Mouse (Mus musculus): ENCODE measurements around the gene Gm7929. TPM values are rescaled to one million over a fixed set of nuclear protein-coding genes. Genes with fewer than 3 reads are reported as not detected.

The Gm7929 gene
- not detected for polyA plus RNA-seq (2017; shearing (Covaris generic))

DNA sequence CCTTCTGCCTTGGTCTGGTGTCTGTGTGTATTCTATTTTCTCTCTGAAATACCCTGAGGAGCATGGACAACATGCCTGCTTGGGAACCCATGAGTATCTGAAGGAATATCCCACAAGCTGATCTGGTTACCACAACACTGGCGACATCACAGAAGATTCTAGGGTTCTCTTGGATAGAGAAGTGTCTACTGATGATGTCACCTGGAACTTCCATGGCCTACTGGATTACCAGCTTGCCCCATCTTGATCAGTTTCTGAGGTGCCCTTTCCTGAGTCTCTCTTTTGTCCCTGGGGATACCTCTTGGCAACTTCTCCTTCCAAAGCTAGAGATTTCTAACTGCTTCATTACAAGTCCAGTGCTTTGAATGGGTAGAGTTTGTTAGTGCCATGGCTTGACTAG lies at the start of gene Gm7929:
TSS of gene Gm7929 (minus strand) at position 101 of the 400 bp plus-strand sequence.

GRCm38 (mm10) chr14:41772341-41772740 lies 21.9 kb upstream of the Gm7929 start, which contains the start of gene Gm47189:
Gm47189 (minus strand) TSS chr14:41772441.

DNA sequence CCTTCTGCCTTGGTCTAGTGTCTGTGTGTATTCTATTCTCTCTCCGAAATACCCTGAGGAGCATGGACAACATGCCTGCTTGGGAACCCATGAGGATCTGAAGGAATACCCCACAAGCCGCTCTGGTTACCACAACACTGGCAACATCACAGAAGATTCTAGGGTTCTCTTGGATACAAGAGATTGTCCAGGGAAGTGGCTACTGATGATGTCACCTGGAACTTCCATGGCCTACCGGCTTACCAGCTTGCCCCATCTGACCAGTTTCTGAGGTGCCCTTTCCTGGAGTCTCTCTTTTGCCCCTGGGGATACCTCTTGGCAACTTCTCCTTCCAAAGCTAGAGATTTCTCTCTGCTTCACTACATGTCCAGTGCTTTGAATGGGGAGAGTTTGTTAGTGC lies 48.6 kb downstream of the Gm7929 start, which contains the start of gene Gm8068:
TSS of gene Gm8068 (minus strand) at position 101 of the 400 bp plus-strand sequence.

Other genes with a start within 250 kb of the Gm7929 start
- gene Gm7970, start 195.0 kb downstream of the Gm7929 start, polyA plus RNA-seq (2017; shearing (Covaris generic)) = not detected
- not detected for gene 1700049E17Rik2, start 177.4 kb downstream of the Gm7929 start, polyA plus RNA-seq (2017; shearing (Covaris generic))
- gene Gm3072, start 126.0 kb downstream of the Gm7929 start, polyA plus RNA-seq (2017; shearing (Covaris generic)) = not detected
- gene Gm3676, start 104.1 kb downstream of the Gm7929 start, polyA plus RNA-seq (2017; shearing (Covaris generic)) = not detected
- gene Gm8068, start 48.7 kb downstream of the Gm7929 start, polyA plus RNA-seq (2017; shearing (Covaris generic)) = not detected
- not detected for gene Gm47189, start 21.8 kb upstream of the Gm7929 start, polyA plus RNA-seq (2017; shearing (Covaris generic))
- not detected for gene Gm7980, start 156.7 kb upstream of the Gm7929 start, polyA plus RNA-seq (2017; shearing (Covaris generic))
- gene 1700049E17Rik1, start 174.3 kb upstream of the Gm7929 start, polyA plus RNA-seq (2017; shearing (Covaris generic)) = not detected
- not detected for gene 1700024B05Rik, start 193.4 kb upstream of the Gm7929 start, polyA plus RNA-seq (2017; shearing (Covaris generic))
- gene Gm6401, start 217.3 kb upstream of the Gm7929 start, polyA plus RNA-seq (2017; shearing (Covaris generic)) = not detected
- gene Gm3543, start 232.7 kb upstream of the Gm7929 start, polyA plus RNA-seq (2017; shearing (Covaris generic)) = not detected